Mouse (Mus musculus) spleen, adult 2 months (tissue): Measurements from ENCODE around the gene Synj2bp.

Experiments
- CTCF ChIP-seq: fragments of 200-500 bp; IDR thresholded peaks from 2 replicates; pipeline ENCODE4 v1.5.1; 2011; ENCODE audit warnings: mild to moderate bottlenecking, inconsistent platforms; ENCODE audit not compliant: insufficient read depth, insufficient read length, insufficient replicate concordance; ENCODE audit errors: extremely low read depth
- POLR2A ChIP-seq: fragments of 200-500 bp; IDR thresholded peaks from 2 replicates; pipeline ENCODE4 v1.6.1; 2011; ENCODE audit warnings: low read depth, low read length, inconsistent platforms

DNA sequence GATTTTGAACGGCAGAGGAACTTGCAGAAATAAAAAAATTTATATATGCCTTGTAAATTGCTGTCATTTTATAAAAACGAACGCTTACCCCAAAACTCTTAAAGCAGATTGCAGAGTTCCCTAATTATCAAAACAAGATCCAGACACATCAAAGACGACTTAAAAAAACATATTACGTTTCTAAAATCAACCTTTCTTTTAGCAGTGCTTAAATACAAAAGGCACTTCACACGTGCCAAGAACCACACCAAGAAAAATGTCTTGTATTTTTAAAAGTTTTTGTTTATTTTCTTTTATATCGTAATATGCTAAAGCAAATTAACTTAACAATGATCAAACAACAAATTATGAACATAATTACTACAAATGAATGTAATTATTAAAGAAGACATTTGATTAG is 48.5 kb downstream of the Synj2bp start:
- TF ChIP-seq POLR2A (no peak), CTCF (no peak)
